Mouse (Mus musculus): ENCODE measurements around the gene Olfr1506.
"Not testable (repeated sequence)": the region's sequence is repeated elsewhere in the genome, so short reads cannot be mapped to it uniquely, and the experiment has no call there.

DNA sequence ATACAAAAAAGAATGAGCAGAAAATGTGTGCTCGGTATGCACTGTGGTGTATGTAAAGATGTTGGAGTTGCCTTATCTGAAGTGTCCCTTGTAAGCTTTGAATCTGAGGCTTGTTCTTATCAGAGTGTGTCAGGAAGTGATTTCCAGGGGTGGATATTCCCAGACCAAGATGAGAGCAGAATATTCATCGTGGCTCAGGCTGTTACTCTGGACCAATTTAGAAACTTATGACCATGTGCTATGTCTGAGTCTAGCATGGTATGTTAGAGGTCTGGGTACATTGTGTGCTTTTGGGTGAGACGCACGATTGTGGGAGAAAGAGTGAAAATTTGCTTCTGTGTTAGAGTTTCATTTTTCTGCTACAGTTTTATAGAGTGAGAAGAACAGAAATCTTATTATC, 38.2 kb downstream of the Olfr1506 start:
- not testable (repeated sequence) for TF ChIP-seq CTCF (IDR thresholded peaks at IDR 0.05; ENCODE audit: control insufficient read depth, insufficient read depth, insufficient read length); CEBPB (IDR thresholded peaks at IDR 0.05; ENCODE audit: low read depth); MYOG (IDR thresholded peaks at IDR 0.05; ENCODE audit: control insufficient read depth, extremely low read depth, insufficient read length); USF1 (IDR thresholded peaks at IDR 0.05; ENCODE audit: low read depth); MYOD1 (IDR thresholded peaks at IDR 0.05; ENCODE audit: control insufficient read depth, insufficient read length, low read depth); MAX (IDR thresholded peaks at IDR 0.05); FOSL1 (IDR thresholded peaks at IDR 0.05; ENCODE audit: insufficient read depth, low read length, poor library complexity, severe bottlenecking)

Data from C2C12 (cell line).